8 mouse cellular contexts compared by ENCODE assay signal in genomic region chr2:25551186-25551585, GRCm38 (mm10). TPM values are rescaled to one million over a fixed set of nuclear protein-coding genes. Genes with fewer than 3 reads are reported as not detected.
DNase-seq lines count a peak whose midpoint lies in the region; ATAC-seq lines count a peak whose summit lies in the region.

No protein-coding gene starts in this region.

- DNase-seq in CD4-positive, CD25-positive, alpha-beta regulatory T cell, adult 2 months (ENCODE audit: low read depth, low spot score) = peak; percentile 70
- peak; percentile 50 for DNase-seq in left cerebral cortex, postnatal 4 days
- DNase-seq in left cerebral cortex, postnatal 36 days (ENCODE audit: low spot score in 2 of 2) = no peak
- peak; percentile 68 to 74 for DNase-seq in cerebellum, adult 18-20 months
- peak; percentile 72 for DNase-seq in kidney, postnatal 14 days
- peak; percentile 69 for DNase-seq in splenic B cell, adult 2 months (ENCODE audit: low read depth, low spot score)

- H3K27me3 ChIP-seq in splenic B cell, adult 2 months (ENCODE audit: control insufficient read depth, insufficient read depth, low read length, poor library complexity, severe bottlenecking) = no peaks in the 10 kb centered on the region

- no peak for ATAC-seq in CD4-positive, CD25-positive, alpha-beta regulatory T cell, adult 4 months
- ATAC-seq in megakaryocyte-erythroid progenitor cell, adult 5-6 weeks (replicated peaks; ENCODE audit: low FRiP score, low TSS enrichment, poor library complexity, severe bottlenecking) = no peak

- intact Hi-C loops in left cerebral cortex, postnatal 4 days (cut with DNase I) = no loop called here
- intact Hi-C loops in left cerebral cortex, postnatal 36 days (cut with DNase I) = no loop called here

- H3K36me3 ChIP-seq in splenic B cell, adult 2 months (ENCODE audit: control insufficient read depth, insufficient read depth, low read length, poor library complexity, severe bottlenecking) = no peaks in the 10 kb centered on the region

RNA-seq across cellular contexts. Expression of gene Traf2, which starts 4.4 kb away (rescaled TPM):
- 100 to 1,000 TPM in 1 of 2 experiments, 10 to 100 TPM in 1; 83.7 to 125 TPM for polyA plus RNA-seq in CD4-positive, CD25-positive, alpha-beta regulatory T cell, adult 4 months (2017; shearing (Covaris generic))
- 1 to 10 TPM; 7.5 to 8.6 TPM for total RNA-seq in left cerebral cortex, postnatal 4 days (2021)
- total RNA-seq in left cerebral cortex, postnatal 36 days (2021) = 1 to 10 TPM; 8.7 to 9.3 TPM
- 19.2 and 22.4 TPM in 2 replicates for total RNA-seq in megakaryocyte-erythroid progenitor cell, adult 5-6 weeks (2014; fragmentation: Nextera tagmentation)
- total RNA-seq in megakaryocyte-erythroid progenitor cell, adult 5-6 weeks (2017) = 13.7 and 14.3 TPM in 2 replicates

RNA-seq across cellular contexts. Expression of gene Edf1, which starts 6.5 kb away (rescaled TPM):
- polyA plus RNA-seq in CD4-positive, CD25-positive, alpha-beta regulatory T cell, adult 4 months (2017; shearing (Covaris generic)) = 100 to 1,000 TPM; 257 to 281 TPM
- 100 to 1,000 TPM; 154 to 155 TPM for total RNA-seq in left cerebral cortex, postnatal 4 days (2021)
- total RNA-seq in left cerebral cortex, postnatal 36 days (2021) = 100 to 1,000 TPM; 189 to 236 TPM
- 151 and 209 TPM in 2 replicates for total RNA-seq in megakaryocyte-erythroid progenitor cell, adult 5-6 weeks (2014; fragmentation: Nextera tagmentation)
- total RNA-seq in megakaryocyte-erythroid progenitor cell, adult 5-6 weeks (2017) = 60.9 and 105 TPM in 2 replicates

RNA-seq across cellular contexts. Expression of gene Mamdc4, which starts 23.5 kb away (rescaled TPM):
- polyA plus RNA-seq in CD4-positive, CD25-positive, alpha-beta regulatory T cell, adult 4 months (2017; shearing (Covaris generic)) = 1 to 10 TPM; 1.6 to 4.7 TPM
- total RNA-seq in left cerebral cortex, postnatal 4 days (2021) = 1 to 10 TPM; 1.8 to 2.9 TPM
- 1 to 10 TPM; 1.4 to 2.4 TPM for total RNA-seq in left cerebral cortex, postnatal 36 days (2021)
- total RNA-seq in megakaryocyte-erythroid progenitor cell, adult 5-6 weeks (2014; fragmentation: Nextera tagmentation) = 6.5 and 8.1 TPM in 2 replicates
- 0.38 and 2.0 TPM in 2 replicates for total RNA-seq in megakaryocyte-erythroid progenitor cell, adult 5-6 weeks (2017)

RNA-seq across cellular contexts. Expression of gene Phpt1, which starts 23.8 kb away (rescaled TPM):
- 10 to 100 TPM; 53.9 to 66.8 TPM for polyA plus RNA-seq in CD4-positive, CD25-positive, alpha-beta regulatory T cell, adult 4 months (2017; shearing (Covaris generic))
- total RNA-seq in left cerebral cortex, postnatal 4 days (2021) = 10 to 100 TPM; 77.1 to 79.5 TPM
- 10 to 100 TPM; 74.6 to 75.4 TPM for total RNA-seq in left cerebral cortex, postnatal 36 days (2021)
- total RNA-seq in megakaryocyte-erythroid progenitor cell, adult 5-6 weeks (2014; fragmentation: Nextera tagmentation) = 36.5 and 43.2 TPM in 2 replicates
- 19.1 and 25.2 TPM in 2 replicates for total RNA-seq in megakaryocyte-erythroid progenitor cell, adult 5-6 weeks (2017)

RNA-seq across cellular contexts. Expression of gene Ajm1, which starts 30.4 kb away (rescaled TPM):
- polyA plus RNA-seq in CD4-positive, CD25-positive, alpha-beta regulatory T cell, adult 4 months (2017; shearing (Covaris generic)) = not detected
- total RNA-seq in left cerebral cortex, postnatal 4 days (2021) = 10 to 100 TPM; 49.0 to 59.4 TPM
- total RNA-seq in left cerebral cortex, postnatal 36 days (2021) = 100 to 1,000 TPM in 1 of 2 experiments, 10 to 100 TPM in 1; 99.8 to 110 TPM
- not detected in 2 replicates for total RNA-seq in megakaryocyte-erythroid progenitor cell, adult 5-6 weeks (2014; fragmentation: Nextera tagmentation)
- total RNA-seq in megakaryocyte-erythroid progenitor cell, adult 5-6 weeks (2017) = 0.09 TPM in 1 of 2 replicates, not detected in the other

Comparison
In these comparisons a context has a peak if more than half of its experiments do, and no peak if none do; other contexts are left out.
1. DNase-seq: peak in CD4-positive, CD25-positive, alpha-beta regulatory T cell, adult 2 months (single experiment), left cerebral cortex, postnatal 4 days (single experiment), cerebellum, adult 18-20 months (2 of 2), kidney, postnatal 14 days (single experiment) and splenic B cell, adult 2 months (single experiment); none in left cerebral cortex, postnatal 36 days (0 of 2).